Mouse (Mus musculus) adrenal gland, postnatal 14 days (tissue): ENCODE measurements around the gene Ifngr1. TPM values are rescaled to one million over a fixed set of nuclear protein-coding genes. Genes with fewer than 3 reads are reported as not detected.

ENCODE experiments used
- DNase-seq: peaks from one replicate; pipeline ENCODE4 v3.0.0; 2021; ENCODE audit warnings: mixed read lengths
- total RNA-seq: library from RNA; stranded (reverse); gene quantifications from 2 replicates; pipeline ENCODE4 v1.2.3, GENCODE M21; 2021

Ifngr1 gene
- total RNA-seq, 1 experiment from 2014 or later: 69.0 TPM

DNA sequence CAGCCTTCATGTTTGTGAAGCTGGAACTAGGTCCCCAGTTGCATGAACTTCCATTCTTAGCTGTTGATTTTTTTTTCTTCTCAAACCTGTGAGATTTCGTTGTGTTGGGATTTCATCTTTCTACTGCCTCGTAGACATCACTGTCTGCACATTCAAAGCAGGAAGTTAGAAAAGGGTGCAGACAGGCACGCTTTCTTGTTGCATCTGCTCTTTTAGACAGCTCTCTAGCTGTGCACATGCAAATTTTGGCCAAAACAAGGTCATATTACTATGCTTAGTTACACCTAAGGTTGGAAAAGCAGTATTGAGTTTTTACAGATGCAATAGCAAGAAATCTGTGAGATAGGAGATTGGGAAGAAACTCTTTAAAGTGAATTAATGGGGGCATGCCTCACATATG is 4.5 kb upstream of the Ifngr1 start:
- no peak for DNase-seq

- no peak for DNase-seq
Measured at GRCm38 (mm10) chr10:19589626-19590025, 2.1 kb upstream of the Ifngr1 start.

DNA sequence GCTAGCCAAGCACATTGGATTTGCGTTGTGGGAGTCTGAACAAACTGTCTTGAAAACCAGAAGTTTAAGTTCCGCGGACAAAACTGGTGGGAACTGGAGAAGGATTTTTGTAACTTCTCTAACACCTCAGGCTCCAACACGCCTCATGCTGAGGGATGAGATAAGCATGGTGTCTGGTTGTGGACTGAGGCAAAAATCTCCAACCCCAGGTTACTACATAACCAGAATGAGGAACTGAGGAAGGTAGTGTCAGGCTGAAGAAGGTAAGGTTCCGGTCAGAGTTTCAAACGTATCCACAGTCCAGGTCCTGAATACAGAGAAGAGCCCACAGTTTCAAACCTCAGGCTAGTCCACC is 486 bp upstream of the Ifngr1 start:
- no peak for DNase-seq

GRCm38 (mm10) chr10:19592556-19592955 is 807 bp downstream of the Ifngr1 start:
- DNase-seq: no peak

DNA sequence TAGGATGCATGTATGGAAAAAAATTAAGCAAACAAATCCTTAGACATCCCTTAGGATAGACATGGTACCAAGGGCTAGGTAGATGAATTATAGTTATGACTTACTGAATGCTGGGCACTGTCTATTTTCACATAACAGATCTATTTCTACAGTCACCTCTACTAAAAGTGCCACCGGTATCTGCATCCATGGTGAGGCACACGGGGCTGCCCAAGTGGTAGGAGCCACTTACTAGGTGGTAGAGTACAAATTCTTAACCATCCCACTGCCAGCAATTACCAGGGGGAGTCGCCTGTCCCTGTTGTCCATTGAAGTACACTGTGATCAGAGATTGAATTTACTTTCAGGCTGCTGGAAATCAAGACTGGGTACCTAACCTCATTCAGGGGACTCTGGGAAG is 1.5 kb downstream of the Ifngr1 start:
- DNase-seq: no peak

DNA sequence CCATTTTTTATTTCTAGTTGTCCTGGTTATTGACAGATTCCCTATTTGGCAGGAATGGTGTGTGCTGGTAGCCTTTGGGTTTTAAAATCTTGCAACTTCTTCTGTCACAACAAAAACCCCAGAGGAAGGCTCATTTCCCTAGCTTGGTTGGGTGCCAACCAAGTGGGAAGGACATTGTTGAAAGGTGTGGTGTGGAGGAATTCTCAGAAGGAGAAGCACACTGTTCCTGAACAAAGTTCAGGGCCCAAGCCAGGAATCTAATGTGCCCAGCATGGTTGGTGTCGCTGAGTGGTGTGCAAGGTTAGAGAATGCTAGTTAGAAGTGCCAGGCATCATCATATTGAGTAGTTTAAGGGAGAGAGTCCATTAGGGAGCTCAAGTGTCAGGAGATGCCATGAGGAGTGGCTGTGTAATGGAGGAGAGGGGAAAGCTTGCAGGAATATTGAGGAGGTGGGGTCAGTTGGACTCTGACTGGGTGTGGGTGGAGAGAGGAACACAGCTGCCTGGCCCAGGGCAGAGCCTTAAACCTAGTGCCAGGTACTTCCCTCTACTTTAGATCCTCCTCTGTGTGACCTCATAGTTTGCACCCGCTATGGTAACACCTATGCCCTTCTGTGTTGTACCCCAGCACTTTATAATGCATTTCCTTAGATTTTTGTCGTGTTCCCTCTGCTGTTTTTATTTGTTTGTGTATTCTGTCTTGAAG is 2.6 kb downstream of the Ifngr1 start:
- DNase-seq: peak; percentile 54

DNA sequence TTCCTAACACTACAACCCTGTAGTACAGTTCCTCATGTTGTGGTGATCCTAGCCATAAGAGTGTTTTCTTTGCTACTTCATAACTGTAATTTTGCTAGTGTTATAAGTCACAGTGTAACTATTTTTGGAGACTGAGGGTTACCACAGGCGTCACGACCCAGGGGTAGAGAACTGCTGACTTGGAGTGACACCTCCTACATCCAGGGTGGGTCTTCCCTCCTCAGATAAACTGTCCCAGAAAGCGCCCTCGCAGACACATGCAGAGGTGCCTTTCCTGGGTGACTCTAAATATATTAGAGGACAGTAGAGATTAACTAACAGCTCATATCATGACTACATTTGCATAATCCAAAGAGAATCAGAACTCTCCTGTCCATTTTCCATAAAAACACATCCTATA is 5.1 kb downstream of the Ifngr1 start:
- DNase-seq: no peak

DNA sequence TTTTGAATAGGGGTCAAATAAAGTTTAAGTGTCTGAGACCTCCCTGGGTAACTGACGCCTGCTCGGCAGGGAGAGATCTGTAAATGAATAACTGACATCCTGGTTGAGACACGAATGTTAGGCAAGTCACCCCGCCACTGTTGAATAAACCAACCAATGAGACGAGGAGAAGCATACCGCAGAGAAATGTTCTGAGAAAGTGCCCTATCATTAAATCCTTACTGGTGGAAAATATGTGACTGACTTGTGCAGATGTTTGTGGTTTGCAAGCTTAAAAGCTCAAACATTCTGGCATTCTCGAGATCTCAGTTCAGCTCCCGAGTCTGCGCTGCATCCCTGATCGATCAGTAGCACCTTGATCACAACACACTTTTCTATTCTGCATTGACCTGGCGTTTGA is 6.3 kb downstream of the Ifngr1 start:
- DNase-seq: no peak

- no peak for DNase-seq
Measured at GRCm38 (mm10) chr10:19599331-19600092, 7.8 kb downstream of the Ifngr1 start.

DNA sequence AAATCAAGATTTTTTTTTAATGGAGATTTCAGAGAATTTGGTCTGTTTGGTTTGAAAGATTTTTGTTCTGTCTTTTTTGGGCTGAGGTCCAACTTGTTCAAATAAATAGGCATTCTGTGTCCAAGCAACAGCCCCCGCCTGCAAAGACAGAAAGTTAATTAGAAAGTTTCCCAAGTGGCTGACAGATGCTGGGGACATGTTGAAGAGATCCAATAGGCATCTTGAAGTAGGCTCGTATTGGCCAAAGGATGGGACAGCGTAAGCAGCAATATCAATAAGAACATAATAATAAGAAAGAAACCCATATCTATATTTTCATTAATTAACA is 8.3 kb downstream of the Ifngr1 start:
- no peak for DNase-seq

DNA sequence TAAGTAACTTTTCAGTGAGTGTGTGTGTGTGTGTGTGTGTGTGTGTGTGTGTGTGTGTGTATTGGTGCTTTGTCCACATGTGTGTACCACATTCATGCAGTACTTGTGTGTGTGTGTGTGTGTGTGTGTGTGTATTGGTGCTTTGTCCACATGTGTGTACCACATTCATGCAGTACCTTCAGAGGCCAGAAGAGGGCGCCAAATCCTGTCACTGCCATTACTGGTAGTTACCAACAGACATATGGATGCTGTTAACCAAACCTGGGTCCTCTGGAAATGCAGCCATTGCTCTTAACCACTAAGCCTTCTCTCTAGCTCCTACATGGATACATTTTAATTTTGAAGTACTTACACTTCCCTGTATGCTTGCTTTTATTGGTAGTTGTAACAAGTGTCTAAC is 9.8 kb downstream of the Ifngr1 start:
- DNase-seq: peak; percentile 48

DNA sequence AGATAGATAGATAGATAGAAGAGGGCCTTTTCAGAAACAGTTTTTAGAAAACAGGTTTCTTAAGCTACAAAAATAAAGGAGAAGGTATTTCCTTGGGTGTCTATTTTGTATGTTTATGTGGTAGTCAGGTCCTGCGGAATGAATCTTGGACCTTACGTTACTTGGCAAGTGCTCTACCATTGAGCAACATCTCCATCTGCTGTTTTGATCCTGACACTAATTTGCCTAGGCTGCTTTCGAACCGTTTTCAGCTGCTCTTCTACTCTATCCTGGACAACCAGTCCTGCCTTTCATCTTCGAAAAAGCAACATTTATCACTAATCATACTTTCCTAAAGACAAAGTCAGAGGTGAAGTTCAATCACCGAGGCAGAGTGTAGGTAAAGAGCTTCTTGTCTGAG is 11.5 kb downstream of the Ifngr1 start:
- DNase-seq: no peak

- DNase-seq: no peak
Measured at GRCm38 (mm10) chr10:19609125-19609524, 17.4 kb downstream of the Ifngr1 start.

GRCm38 (mm10) chr10:19611616-19612015 is 19.9 kb downstream of the Ifngr1 start:
- no peak for DNase-seq

DNA sequence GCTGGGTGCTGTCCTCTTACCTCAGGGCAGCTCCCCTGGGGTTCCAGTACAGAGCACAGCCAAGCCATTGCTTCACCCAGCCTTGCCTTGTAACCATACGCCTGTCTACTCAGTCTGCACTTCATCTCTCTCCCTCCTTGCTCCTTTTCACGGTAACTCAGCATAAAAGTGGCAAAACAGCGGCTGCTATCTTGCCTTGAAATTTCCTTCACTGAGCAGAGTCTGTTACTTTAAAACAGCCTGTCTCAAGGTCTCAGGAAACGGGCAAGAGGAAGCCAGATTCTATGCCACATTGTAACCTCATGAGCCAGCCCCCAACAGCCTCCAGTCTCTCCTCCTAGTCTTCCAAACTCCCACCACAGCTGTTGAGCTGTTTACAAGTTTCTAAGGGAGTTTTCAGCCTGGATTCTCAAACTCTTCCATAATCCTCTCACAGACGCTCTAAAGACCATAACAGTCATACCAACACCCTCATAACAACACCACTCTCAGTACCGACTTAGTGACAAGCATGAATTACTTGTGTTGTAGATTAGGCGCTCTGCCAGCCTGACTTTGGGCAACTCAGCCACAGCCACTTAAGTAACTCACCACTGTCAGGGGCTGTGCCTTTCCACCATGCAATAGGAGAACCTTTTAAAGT is 21.5 kb downstream of the Ifngr1 start:
- DNase-seq: peak; percentile 62

DNA sequence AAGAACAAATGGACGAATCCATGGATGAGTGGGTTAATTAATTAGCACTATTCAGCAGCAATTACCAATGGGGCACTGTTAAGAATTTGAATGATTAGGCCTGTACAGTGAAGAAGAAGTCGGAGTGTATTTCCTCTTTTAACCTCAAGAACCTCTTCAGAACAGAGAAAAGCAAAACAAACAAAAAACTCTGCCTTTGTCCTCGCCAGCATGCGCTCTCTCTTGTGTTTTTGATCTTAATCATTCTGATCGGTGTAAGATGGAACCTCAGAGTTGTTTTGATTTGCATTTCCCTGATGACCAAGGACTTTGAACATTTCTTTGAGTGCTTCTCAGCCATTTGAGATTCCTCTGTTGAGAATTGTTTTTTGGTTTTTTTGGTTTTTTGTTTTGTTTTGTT is 28.0 kb downstream of the Ifngr1 start:
- DNase-seq: no peak

- DNase-seq: peak; percentile 43
Measured at GRCm38 (mm10) chr10:19621408-19622048, 29.8 kb downstream of the Ifngr1 start, which contains the start of gene Il22ra2. Gene Il22ra2, plus strand, starts transcription at chr10:19621998.

DNA sequence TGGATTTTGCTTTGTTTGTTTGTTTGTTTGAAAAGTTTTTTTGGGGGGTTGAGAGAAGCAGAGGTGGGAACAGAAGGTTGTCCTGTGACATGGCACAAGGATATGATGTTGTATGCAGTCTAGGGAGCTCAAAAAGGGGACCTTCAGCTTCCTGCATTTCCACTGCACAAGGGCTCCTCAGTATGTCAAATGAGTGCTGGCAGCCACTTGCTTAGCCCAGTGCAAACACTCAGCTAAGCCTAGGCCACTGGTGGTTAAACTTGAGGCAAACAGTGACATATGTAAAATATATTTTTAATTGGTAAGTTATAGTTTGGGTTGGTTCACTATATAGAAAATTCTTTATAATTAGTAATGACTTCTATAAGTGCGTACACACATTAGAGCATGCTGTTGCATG is 32.9 kb downstream of the Ifngr1 start:
- DNase-seq: no peak

DNA sequence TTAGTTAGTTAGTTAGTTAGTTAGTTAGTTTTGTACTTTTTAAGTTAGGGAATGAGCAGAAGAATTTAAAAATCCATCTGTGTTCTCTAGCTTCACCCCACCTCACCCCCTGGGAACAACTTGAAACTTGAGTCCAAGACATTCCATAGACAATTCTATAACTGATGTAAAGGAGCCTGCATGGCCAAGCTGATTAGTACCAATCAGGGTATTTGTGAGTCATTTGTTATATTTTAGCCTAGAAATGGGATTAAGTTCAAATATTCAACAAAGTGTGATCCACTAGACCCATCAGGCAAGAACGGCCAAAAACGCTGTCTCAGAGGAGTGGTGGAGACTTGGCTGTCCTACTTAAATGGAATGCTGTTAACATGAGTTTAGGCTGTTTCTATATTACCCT is 35.6 kb downstream of the Ifngr1 start:
- no peak for DNase-seq

- no peak for DNase-seq
Measured at GRCm38 (mm10) chr10:19627748-19628147, 36.0 kb downstream of the Ifngr1 start.

DNA sequence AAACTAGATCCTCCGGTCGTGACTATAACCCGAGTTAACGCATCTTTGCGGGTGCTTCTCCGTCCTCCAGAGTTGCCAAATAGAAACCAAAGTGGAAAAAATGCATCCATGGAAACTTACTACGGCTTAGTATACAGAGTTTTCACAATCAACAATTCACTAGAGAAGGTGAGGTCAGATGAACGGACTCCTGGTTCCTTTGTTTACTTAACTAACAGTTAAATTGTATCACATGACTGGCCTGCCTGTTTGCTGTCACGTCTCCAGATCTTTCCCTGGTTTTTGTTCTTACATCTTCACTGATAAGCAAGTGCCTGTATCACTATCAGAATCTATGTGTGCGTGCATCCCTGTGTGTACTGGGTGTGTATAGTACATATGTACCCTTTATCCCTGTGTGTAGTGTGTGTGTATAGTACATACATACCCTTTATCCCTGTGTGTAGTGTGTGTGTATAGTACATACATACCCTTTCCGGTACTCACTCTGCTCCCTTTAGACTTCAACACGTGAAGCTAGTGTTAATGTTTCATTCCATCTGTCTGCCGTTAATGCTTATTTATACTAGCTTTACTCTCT is 40.0 kb downstream of the Ifngr1 start:
- DNase-seq: no peak

- DNase-seq: no peak
Measured at GRCm38 (mm10) chr10:19638851-19639250, 47.1 kb downstream of the Ifngr1 start.

DNA sequence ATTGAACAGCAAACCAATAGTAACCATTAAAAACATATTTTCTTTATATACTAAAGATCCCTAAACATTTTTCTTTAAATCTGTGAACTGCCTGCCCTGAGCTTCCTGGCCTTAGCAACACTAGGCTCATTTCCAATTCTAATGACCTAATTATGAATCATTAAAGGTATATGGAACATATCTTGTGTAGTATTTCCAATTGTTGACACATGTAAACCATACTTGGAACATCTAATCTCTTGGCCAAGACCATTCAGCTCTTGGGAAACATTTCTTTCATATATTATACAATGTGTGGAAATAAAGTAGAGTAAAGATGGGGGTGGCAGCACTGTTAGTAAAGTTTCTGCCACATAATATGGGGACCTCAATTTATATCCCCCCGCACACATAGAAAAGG is 47.9 kb downstream of the Ifngr1 start:
- no peak for DNase-seq
